Mouse (Mus musculus) kidney, adult 18-20 months (tissue): ENCODE data around the gene 1700057G04Rik.

Source experiments
- DNase-seq: peaks from one replicate; pipeline ENCODE4 v3.0.0; 2021

The 1700057G04Rik gene

GRCm38 (mm10) chr9:92309077-92309476 lies at the start of gene 1700057G04Rik:
Gene 1700057G04Rik (plus strand): TSS chr9:92309377.
- no peak for DNase-seq

- no peak for DNase-seq
Observed at GRCm38 (mm10) chr9:92260481-92261159, 48.6 kb upstream of the 1700057G04Rik start.

DNA sequence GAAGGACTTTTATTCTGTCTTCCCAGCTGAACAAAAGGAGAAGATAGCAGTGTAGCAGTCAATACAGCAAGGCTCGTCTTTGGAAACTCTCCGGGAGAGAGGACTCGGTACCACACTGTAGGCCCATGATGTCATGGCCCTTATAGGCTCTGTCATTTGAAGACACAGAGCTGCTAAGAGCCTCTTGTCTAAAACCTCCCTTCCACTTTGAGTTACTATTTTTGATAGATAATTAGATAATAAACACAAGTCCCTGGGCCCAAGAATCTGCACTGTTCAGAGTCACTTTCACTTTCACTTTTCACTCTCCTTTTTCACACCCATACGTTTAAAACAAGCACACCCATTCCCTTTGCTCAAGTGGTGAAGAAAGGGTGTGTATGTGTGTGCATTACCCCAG lies 43.5 kb upstream of the 1700057G04Rik start:
- no peak for DNase-seq

DNA sequence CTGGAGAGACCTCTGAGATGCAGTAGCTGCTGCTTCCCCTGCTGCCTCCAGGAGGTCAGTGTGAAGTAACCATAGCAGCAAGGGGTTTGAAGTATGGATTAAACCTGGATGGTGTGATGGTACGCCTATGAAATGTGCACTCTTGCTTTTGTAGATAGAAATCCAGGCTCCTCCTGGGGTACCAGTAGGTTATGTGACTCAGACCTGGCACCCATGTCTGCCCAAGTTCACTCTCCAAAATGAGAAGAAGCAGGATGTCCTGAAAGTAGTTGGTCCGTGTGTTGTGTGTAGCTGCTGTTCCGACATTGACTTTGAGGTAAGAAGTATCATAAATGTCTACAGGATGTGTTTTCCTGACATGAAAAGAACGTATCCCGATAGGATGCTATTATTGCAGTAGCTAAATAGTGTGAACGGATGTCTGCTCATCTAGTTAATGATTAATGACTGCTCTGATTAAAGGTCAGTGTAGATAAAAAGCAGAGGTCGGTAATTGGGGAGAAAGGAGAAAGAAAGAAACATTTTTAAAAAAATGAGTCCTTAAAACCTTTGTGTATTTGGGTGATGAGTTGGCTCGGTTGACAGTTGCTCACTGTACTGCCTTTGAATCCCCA lies 42.5 kb upstream of the 1700057G04Rik start:
- DNase-seq = peak; percentile 51

- no peak for DNase-seq
Observed at GRCm38 (mm10) chr9:92267732-92268131, 41.4 kb upstream of the 1700057G04Rik start.

DNA sequence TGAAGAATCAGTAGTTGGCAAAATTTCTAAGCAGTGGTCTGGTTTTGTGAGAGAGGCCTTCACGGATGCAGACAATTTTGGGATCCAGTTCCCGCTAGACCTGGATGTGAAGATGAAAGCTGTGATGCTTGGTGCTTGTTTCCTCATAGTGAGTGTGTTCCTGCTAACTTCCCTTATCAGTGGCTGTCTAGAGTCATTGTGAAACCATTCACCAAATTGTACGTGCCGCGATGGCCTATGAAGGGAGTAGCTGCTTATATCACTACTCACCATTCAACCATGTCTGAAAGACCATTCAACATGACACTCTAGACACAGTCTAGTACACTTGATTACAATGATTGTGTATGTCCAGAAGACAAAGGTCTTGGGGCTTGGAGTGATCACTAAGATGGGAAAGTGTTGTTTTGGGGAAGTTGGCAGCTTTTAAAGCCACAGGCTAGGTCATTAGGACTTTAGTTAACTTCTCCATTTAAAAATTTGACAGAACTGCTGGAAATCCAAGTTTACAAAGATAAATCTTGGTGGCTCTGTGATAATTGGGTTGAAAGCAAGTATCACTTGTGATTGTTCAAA lies 39.3 kb upstream of the 1700057G04Rik start:
- DNase-seq = no peak

DNA sequence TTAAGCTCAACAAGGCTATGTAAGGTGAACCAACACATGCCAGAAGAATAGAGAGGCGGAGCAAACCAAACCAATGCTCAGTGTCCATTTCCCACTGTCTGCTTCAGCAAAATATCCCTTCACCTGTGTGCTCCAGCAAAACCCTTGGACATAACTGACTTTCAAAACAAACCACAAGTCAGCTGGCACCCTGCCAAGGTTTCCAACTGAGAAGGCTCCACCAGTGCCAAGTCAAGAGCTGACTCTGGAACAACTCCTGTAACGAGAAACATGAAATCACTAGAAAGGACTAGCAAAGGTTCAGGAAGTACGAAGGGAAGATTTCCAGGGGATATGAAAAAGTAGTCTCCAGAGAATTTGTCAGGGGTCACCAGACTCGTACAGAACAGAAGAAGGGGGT lies 38.2 kb upstream of the 1700057G04Rik start:
- peak; percentile 93 for DNase-seq

GRCm38 (mm10) chr9:92272650-92273049 lies 36.5 kb upstream of the 1700057G04Rik start:
- DNase-seq = peak; percentile 43

DNA sequence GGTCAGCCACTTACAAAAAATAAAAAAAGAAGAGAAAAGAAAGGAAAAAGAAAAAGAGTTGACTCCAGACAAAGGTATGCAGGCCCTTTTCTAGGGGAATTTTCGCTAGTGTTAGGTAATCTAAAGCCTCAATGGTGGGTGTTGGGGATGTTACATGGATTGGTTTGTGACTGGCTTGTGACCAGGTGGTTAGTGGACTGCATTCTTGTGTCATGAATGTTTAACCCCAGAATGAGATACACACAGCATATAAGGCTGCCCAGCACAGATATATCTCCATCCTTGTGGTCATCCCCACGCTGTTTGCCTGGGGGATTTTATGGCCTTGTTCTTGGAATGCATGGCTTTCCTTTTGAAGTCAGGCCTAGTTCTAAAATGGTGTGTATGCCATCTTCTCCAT lies 35.9 kb upstream of the 1700057G04Rik start:
- peak; percentile 45 for DNase-seq

DNA sequence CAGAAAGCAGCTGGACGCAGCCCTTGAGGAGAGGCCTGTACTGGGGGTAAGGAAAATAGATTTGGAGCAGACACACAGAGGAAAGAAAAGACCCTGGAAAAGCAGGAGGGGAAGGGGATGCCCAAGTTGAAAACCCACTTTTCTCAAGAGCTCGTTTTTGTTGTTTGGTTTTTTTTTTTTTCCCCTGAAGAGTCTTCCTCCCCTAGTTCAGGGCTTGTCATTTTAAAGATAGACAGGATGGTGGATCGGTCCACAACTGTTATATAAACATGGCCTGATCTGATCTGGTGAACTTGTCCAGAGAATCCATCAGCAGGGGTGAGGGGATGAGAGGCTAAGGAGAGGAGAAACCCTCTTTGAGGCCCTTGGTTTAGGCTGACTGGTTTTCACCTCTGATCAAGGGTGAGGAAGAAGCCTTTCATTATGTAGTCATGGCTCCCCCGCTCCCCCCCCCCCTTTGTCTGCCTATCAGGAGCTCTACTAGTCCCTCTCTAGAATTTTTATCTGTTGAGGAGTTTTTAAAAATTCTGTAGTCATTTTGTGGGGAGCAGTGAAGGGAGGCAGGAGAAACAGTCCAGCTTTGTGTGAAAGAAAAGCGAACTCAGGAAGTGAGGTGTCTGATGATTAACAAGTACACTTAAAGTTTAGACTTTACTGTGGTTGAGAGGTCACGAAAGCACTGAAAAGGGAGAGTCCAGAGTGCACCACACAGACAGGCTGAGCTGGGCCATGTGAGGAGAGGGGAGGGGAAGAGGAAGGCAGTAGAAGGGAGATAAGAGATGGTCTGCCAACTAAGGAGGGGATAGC lies 35.0 kb upstream of the 1700057G04Rik start:
- peak; percentile 64 for DNase-seq

GRCm38 (mm10) chr9:92275486-92276207 lies 33.5 kb upstream of the 1700057G04Rik start, which contains the start of gene Plscr2:
Gene Plscr2 (plus strand): TSS chr9:92275602.
- DNase-seq = peak; percentile 67

- peak; percentile 67 for DNase-seq
Observed at GRCm38 (mm10) chr9:92276360-92276759, 32.8 kb upstream of the 1700057G04Rik start.

DNA sequence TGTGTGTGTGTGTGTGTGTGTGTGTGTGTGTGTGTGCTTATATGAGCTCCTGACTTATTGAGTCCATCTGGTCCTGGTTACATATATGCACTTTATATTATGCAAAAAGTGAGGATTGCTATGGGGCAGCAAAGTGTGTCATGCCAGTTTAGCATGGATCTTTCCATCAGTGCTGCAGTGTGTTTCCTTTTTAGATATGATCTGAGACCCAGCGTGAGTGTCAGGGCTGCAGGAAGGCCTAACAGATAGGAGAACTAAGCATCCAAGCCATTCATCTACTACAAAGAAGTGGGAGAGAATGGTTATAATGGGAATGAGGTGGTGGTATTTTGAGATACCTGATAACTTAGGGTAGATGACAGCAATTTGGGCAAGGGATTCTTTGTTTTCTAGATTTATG lies 29.1 kb upstream of the 1700057G04Rik start:
- no peak for DNase-seq

DNA sequence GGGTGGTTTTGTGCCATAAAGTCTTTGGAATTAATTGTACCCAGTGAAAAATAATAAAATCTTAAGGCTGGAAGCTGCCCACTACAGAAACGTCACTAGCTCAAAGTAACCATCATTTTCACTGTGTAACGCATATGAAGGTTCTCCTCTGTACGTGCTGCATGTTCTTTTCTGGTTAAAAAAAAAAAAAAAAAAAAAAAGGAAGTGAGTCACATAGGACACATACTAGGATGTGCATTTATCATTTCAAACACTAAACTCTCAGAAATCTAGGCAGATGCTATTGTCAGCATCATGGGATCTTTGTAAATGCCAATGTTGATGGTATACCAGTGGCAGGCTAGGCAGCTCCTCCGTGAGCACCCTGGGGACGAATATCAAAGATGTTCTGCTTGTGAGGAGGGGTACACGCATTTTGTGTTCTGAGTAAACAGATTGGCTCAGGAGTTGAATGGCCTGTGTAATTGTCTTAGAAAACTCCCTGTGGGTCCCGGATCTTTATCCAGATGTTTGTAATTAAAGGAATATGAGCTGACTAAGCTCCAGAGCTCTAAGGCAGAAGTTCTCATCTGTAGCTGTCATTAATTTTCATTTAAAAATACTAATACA lies 26.5 kb upstream of the 1700057G04Rik start:
- DNase-seq = no peak

- no peak for DNase-seq
Observed at GRCm38 (mm10) chr9:92289675-92290074, 19.5 kb upstream of the 1700057G04Rik start.

DNA sequence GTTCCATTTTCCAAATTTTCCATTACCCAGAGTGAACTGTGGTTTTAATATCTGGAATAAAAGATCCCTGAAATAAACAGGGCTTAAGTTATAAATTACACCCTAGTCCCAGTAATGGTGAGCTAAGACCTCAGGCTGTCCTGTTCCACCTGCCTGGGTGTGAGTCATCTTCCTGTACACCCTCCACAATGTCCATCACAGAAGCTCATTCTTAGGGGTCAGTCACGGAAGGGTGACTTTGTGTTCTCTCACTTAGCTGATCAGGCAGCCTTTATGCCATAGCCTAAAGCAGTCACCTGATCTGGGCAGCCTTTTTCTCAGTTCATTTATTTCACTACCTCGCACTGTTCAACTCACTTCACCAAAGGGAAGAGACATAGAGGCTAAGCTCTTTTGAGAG lies 17.0 kb upstream of the 1700057G04Rik start:
- no peak for DNase-seq

DNA sequence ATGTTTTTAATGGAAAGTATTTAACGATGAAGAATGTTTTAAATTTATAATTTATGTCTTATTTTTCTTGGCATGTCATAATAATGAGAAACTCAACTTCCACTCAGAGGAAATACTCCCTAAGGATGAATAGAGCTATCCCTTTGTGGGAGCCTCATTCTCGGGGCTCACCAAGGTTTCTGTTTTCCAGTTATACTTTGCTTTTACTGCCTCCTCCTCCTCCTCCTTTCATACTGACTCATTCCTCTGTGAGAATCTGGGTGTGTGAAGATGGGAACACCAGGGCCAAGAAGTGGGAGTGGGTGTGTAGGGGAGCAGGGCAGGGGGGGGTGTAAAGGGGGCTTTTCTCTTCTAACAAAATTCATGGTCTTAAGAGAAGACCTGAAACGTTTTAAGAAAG lies 16.3 kb upstream of the 1700057G04Rik start:
- no peak for DNase-seq

DNA sequence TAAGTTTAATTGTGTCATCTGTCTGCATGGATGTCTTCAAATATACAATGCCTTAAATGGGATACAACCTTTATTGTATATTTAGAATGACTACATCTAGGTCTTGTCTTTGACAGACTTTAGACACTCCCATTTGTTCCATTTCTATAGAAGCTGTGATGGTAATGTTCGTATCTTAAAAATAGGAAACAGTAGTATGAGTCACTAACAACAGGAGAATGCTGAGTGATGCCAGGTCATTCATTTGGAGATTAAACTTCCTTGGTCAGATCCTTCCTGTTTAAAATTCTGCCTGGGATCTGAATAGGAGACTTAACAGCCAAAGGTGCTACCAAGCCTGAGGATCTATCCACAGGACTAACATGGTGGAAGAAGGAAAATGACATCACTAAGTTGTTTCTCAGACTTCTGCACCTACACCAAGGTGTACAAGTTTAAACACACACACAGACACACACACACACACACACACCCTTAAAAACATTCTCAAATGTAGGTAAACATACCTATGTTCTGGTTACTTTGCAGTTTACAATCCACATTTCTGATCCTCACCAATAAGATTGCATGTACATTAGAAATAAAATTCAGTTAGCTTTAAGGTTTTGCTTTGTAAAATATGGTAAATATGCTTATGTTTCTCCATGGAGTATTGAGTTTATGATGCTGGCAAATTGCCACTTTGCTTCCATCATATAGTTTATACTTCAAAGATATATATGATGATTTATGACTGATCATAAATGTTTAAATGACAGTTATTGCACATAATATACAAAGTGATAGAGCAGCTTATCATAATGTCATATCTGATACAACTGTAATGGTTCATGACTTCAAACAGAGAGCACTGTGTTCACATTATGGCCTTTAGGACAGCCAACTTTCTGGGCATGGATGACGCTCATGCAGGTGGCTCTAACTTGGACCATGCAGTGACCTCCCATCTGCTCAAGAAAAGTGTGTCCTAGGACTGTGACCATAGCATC lies 15.3 kb upstream of the 1700057G04Rik start:
- DNase-seq = no peak

GRCm38 (mm10) chr9:92298288-92298687 lies 10.9 kb upstream of the 1700057G04Rik start:
- DNase-seq = no peak

GRCm38 (mm10) chr9:92301213-92301612 lies 8.0 kb upstream of the 1700057G04Rik start:
- DNase-seq = no peak

DNA sequence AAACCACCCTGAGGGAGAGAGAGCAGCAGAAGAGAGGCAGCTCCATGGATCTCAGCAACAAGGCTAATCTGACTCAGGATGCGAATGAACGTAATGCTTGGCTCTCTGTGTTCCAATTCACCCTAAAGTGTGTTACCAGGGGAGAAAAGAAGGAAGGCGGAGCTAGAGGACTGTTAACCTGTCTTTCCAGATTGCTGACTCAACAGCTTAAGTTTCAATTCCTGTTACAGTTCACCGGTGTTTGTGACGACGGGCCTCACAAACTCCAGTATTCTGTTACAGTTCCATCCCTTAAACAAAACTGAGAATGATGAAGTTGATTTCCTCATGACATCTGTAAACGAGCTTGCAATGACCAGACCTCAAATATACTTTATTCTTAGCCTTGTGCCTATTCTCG lies 4.1 kb upstream of the 1700057G04Rik start:
- DNase-seq = no peak
